Mouse (Mus musculus) liver, embryonic 11.5 days (tissue): ENCODE results near the gene Hspb11. TPM values are rescaled to one million over a fixed set of nuclear protein-coding genes. Genes with fewer than 3 reads are reported as not detected.

Experiments
- ATAC-seq: fragments of 200-750 bp; cut with Nextera tagmentation; replicated peaks from 2 replicates; pipeline ENCODE4 v1.8.0; 2017; ENCODE audit warnings: moderate number of reproducible peaks, mild to moderate bottlenecking, moderate TSS enrichment, moderate library complexity; ENCODE audit not compliant: low FRiP score
- DNase-seq: peaks from one replicate; pipeline ENCODE4 v3.0.0-alpha.2; 2017; ENCODE audit warnings: low spot score
- H3K27ac ChIP-seq: fragments of 300-500 bp; sonication (generic); 2 replicates; pipeline ENCODE4 v1.5.1; 2014; ENCODE audit warnings: mild to moderate bottlenecking, low read depth, low read length, control low read depth
- H3K27me3 ChIP-seq: fragments of 300-500 bp; sonication (generic); replicated peaks from 2 replicates; pipeline ENCODE4 v1.6.1; 2014; ENCODE audit warnings: low read length, mixed read lengths; ENCODE audit not compliant: control insufficient read depth, insufficient read depth
- H3K36me3 ChIP-seq: fragments of 300-500 bp; sonication (generic); 2 replicates; pipeline ENCODE4 v1.6.1; 2014; ENCODE audit warnings: mild to moderate bottlenecking, low read length, moderate library complexity, mixed read lengths; ENCODE audit not compliant: control insufficient read depth, insufficient read depth
- H3K4me1 ChIP-seq: fragments of 300-500 bp; sonication (generic); replicated peaks from 2 replicates; pipeline ENCODE4 v1.6.1; 2014; ENCODE audit warnings: low read length, mixed read lengths; ENCODE audit not compliant: control insufficient read depth, insufficient read depth
- H3K4me2 ChIP-seq: fragments of 300-500 bp; sonication (generic); 2 replicates; pipeline ENCODE4 v1.6.1; 2014; ENCODE audit warnings: mild to moderate bottlenecking, control low read depth, moderate library complexity
- H3K4me3 ChIP-seq: fragments of 300-500 bp; sonication (generic); 2 replicates; pipeline ENCODE4 v1.5.1; 2014; ENCODE audit warnings: low read depth, low read length, control low read depth
- H3K9ac ChIP-seq: fragments of 300-500 bp; sonication (generic); 2 replicates; pipeline ENCODE4 v1.6.1; 2014; ENCODE audit warnings: low read depth, low read length, control low read depth
- H3K9me3 ChIP-seq: fragments of 300-500 bp; sonication (generic); 2 replicates; pipeline ENCODE4 v1.6.1; 2016; ENCODE audit warnings: low read length, inconsistent platforms, mixed read lengths; ENCODE audit not compliant: control insufficient read depth
- WGBS: fragments of 180-500 bp; shearing (Covaris S2); extraction: QIAGEN DNeasy Blood & Tissue Kit; methylation state at CpG from one replicate; pipeline ENCODE4 v1.1.7; 2014; 5-methylcytosine and 5-hydroxymethylcytosine counted together
- polyA plus RNA-seq: library from polyadenylated mRNA; unstranded; fragments of >200 nt; fragmentation: Nextera tagmentation; extraction: Ambion mirVana; gene quantifications from 2 replicates; pipeline ENCODE4 v1.2.1, GENCODE M21; 2014

The Hspb11 gene
- polyA plus RNA-seq, 1 experiment from 2014 or later, result 14.8 TPM

DNA sequence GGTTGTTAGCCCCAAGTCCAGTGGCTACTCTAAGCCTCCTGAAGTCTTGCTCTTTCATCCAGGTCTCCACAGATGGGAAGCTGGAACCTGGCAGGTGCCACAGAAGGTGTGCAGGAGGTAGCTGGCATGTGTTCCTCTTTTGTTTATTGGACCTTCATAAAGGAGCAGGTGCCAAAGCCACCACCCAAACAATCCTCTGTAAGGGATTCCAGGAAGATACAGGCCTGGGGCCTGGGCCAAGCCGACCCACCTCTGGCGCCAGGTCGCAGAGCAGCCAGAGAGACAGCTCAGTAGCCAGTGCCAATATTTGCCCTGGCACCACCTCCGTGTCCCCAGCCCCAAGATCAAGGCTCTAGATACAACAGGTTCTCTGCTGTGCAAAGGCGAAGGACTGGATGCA lies 31.9 kb upstream of the Hspb11 start:
- no peak overlapping the region for H3K4me2 ChIP-seq
- H3K27ac ChIP-seq, result no peak overlapping the region
- no peak for DNase-seq
- no peaks in the 10 kb centered on the region for H3K27me3 ChIP-seq
- ATAC-seq, result no peak
- H3K36me3 ChIP-seq, result no peaks in the 10 kb centered on the region
- no peaks in the 10 kb centered on the region for H3K9me3 ChIP-seq
- H3K9ac ChIP-seq, result no peak overlapping the region
- H3K4me1 ChIP-seq, result peaks cover 23% of the 10 kb centered on the region
- H3K4me3 ChIP-seq, result no peak overlapping the region
- 79% methylated on average over 5 of the region's 5 CpGs for WGBS

GRCm38 (mm10) chr4:107223225-107224204 lies 29.9 kb upstream of the Hspb11 start:
- DNase-seq, result no peak
- no peaks in the 10 kb centered on the region for H3K27me3 ChIP-seq
- H3K9ac ChIP-seq, result no peak overlapping the region
- no peak overlapping the region for H3K4me3 ChIP-seq
- no peaks in the 10 kb centered on the region for H3K9me3 ChIP-seq
- no peaks in the 10 kb centered on the region for H3K36me3 ChIP-seq
- no peak; the same call in 1 of the 2 replicates for ATAC-seq
- H3K4me1 ChIP-seq, result peaks cover 3% of the 10 kb centered on the region
- H3K27ac ChIP-seq, result no peak overlapping the region
- 72% methylated on average over 11 of the region's 11 CpGs for WGBS
- no peak overlapping the region for H3K4me2 ChIP-seq

GRCm38 (mm10) chr4:107226313-107226712 lies 27.1 kb upstream of the Hspb11 start:
- no peak for ATAC-seq

GRCm38 (mm10) chr4:107232219-107232618 lies 21.2 kb upstream of the Hspb11 start:
- DNase-seq, result no peak
- Histone ChIP-seq H3K4me2 (no peak overlapping the region), H3K27me3 (no peaks in the 10 kb centered on the region), H3K36me3 (peaks cover 7% of the 10 kb centered on the region; the same call in 1 of the 2 replicates), H3K4me1 (no peaks in the 10 kb centered on the region), H3K4me3 (no peak overlapping the region), H3K9me3 (no peaks in the 10 kb centered on the region), H3K27ac (no peak overlapping the region), H3K9ac (no peak overlapping the region)
- ATAC-seq, result no peak
- WGBS, result 69% methylated on average over 3 of the region's 3 CpGs

More at GRCm38 (mm10) chr4:107226313-107226712, 27.1 kb upstream of the Hspb11 start:
- no peak for DNase-seq
- Histone ChIP-seq H3K4me1 (no peaks in the 10 kb centered on the region), H3K9me3 (no peaks in the 10 kb centered on the region), H3K27ac (no peak overlapping the region), H3K9ac (no peak overlapping the region), H3K4me2 (no peak overlapping the region), H3K36me3 (no peaks in the 10 kb centered on the region), H3K4me3 (no peak overlapping the region), H3K27me3 (no peaks in the 10 kb centered on the region)
- WGBS, result 49% methylated on average over 2 of the region's 2 CpGs

DNA sequence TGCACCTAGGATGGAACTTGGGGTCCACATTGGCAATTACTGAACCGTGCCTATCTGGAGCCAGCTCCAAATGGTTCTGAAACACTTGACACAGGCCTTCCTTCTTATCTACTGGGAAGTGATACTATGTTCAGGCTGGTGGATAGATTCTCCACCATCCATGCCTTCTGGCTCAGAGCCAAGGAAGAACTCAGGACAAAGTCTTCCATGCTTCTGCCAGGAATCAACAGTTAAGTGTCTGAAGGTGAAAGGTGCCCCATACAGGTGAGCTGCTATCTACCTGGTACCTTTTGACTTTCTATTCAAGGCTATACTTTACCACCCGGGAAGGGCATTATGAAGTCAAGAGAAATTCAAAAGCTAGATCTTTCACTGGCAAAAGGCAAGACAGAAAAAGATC lies 15.1 kb upstream of the Hspb11 start:
- Histone ChIP-seq H3K27me3 (no peaks in the 10 kb centered on the region), H3K36me3 (peaks cover 30% of the 10 kb centered on the region), H3K9me3 (no peaks in the 10 kb centered on the region), H3K9ac (no peak overlapping the region), H3K4me2 (no peak overlapping the region), H3K4me3 (no peak overlapping the region), H3K27ac (no peak overlapping the region), H3K4me1 (no peaks in the 10 kb centered on the region)
- ATAC-seq (no peak), DNase-seq (no peak)
- 90% methylated on average over 2 of the region's 2 CpGs for WGBS

DNA sequence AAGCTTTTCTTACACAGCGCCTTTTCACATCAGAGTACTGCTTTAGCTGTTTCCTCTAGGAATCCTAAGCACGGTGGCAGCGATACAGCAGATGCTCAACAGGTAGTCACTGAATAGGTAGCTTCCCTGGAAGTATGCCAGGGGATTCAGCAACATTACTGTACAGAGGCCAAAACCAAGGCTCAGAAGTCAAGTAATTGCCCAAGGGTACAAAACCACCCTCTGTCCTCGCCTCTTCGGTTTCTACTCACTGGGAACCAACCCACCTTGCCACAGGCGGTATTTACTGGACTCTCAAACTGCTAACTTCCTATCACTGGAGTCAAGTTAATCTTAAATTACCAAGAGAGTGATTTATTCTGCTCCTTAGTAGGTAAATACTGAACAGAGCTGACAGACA lies 13.2 kb upstream of the Hspb11 start:
- H3K27ac ChIP-seq, result no peak overlapping the region
- DNase-seq, result no peak
- 95% methylated on average over 6 of the region's 6 CpGs for WGBS
- no peaks in the 10 kb centered on the region for H3K9me3 ChIP-seq
- no peak overlapping the region for H3K4me2 ChIP-seq
- 0 out of 2 replicates have a peak, but pooled peaks cover 2% of the 10 kb centered on the region for H3K4me1 ChIP-seq
- H3K9ac ChIP-seq, result no peak overlapping the region
- no peak for ATAC-seq
- H3K4me3 ChIP-seq, result no peak overlapping the region
- no peaks in the 10 kb centered on the region for H3K27me3 ChIP-seq
- peaks cover 26% of the 10 kb centered on the region for H3K36me3 ChIP-seq

- Histone ChIP-seq H3K27me3 (no peaks in the 10 kb centered on the region), H3K4me3 (no peak overlapping the region), H3K27ac (no peak overlapping the region), H3K9ac (no peak overlapping the region), H3K4me1 (peaks cover 7% of the 10 kb centered on the region), H3K4me2 (no peak overlapping the region), H3K36me3 (peaks cover 17% of the 10 kb centered on the region), H3K9me3 (no peaks in the 10 kb centered on the region)
- 83% methylated on average over 6 of the region's 6 CpGs for WGBS
- DNase-seq (no peak), ATAC-seq (no peak)
Measured at GRCm38 (mm10) chr4:107243365-107244333, 9.7 kb upstream of the Hspb11 start.

DNA sequence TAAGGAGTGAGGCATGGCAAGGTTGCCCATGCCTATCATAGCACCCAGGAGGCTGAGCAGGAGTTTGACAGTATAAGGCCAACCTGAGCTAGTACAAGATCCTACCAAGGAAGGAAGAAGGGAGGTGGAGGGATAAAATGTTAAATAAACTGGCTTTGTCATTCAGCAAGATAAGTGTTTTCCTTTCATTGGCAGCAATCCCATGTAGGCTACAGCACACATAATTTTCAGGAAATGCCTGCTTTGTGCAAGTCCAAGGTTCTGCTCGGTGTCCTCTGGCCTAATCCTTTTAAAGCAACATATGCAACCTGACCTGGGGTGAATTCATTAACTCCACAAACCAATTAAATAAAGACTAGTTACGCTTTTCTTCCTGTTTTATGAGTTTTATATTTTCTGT lies 8.0 kb upstream of the Hspb11 start:
- no peak overlapping the region for H3K9ac ChIP-seq
- ATAC-seq (no peak), DNase-seq (no peak)
- peaks cover 15% of the 10 kb centered on the region for H3K4me1 ChIP-seq
- no peak overlapping the region for H3K27ac ChIP-seq
- H3K27me3 ChIP-seq, result no peaks in the 10 kb centered on the region
- no peak overlapping the region for H3K4me2 ChIP-seq
- H3K4me3 ChIP-seq, result no peak overlapping the region
- no peaks in the 10 kb centered on the region for H3K9me3 ChIP-seq
- H3K36me3 ChIP-seq, result peaks cover 8% of the 10 kb centered on the region
- 77% methylated on average over 2 of the region's 2 CpGs for WGBS
